Comparison of ENCODE assay signal across 7 mouse cellular contexts in the genomic region with DNA sequence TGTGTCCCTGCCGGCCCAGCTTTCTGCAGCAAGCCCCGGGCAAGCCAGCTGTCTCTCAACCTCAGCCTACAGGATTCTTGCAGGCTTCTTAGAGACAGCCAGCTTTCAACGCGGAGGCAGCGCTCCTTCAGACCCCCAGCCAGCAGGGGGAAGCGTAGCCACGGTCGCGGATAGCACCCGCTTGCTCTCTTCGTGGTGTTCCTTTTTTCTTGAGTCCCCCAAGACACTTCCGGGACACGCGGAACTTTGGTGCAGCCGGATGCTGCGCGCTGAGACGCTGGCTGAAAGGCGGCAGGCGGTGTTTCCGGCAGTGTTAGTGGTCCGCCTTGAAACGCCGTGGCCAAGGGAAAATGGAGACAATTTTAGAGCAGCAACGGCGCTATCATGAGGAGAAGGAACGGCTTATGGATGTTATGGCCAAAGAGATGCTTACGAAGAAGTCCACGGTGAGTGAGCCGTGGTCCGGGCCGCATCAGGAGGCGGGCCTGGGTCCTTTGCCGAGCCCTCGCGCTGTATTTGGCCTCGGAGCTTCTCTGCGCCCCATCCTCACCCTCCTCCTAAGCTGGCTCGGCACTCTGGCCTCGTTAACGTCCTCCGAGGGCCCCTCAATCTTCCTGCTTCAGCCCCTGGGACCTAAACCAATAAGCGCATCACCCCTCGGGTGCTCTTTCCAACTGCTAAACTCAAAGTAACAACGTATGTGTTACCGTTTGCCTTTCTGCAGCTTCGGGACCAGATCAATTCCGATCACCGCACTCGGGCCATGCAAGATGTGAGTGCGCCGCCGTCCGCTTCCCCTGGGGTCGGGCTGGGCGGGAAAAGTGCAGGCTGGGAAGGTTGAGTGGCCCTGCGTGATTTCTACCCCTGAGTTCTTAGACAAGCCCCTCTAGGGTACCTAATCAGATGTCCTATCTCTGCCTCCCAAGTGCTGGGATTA. TPM values are rescaled to one million over a fixed set of nuclear protein-coding genes. Genes with fewer than 3 reads are reported as not detected.
DNase-seq lines count a peak whose midpoint lies in the region; ATAC-seq lines count a peak whose summit lies in the region.

A gene (plus strand): TSS at position 232 of the 937 bp plus-strand sequence.

- WGBS in embryonic facial prominence, embryonic 10.5 days, result under 1% methylated on average over 57 of the region's 57 CpGs
- WGBS in limb, embryonic 10.5 days, result under 1% methylated on average over 57 of the region's 57 CpGs
- under 1% methylated on average over 57 of the region's 57 CpGs for WGBS in midbrain, embryonic 13.5 days

- no peaks in the 10 kb centered on the region for H3K9me3 ChIP-seq in embryonic facial prominence, embryonic 10.5 days
- H3K9me3 ChIP-seq in limb, embryonic 10.5 days (replicated peaks), result no peaks in the 10 kb centered on the region
- H3K9me3 ChIP-seq in midbrain, embryonic 13.5 days, result no peaks in the 10 kb centered on the region

- H3K27ac ChIP-seq in embryonic facial prominence, embryonic 10.5 days (replicated peaks), result peak within 1 kb of the TSS; percentile 88
- peak within 1 kb of the TSS; percentile 90 for H3K27ac ChIP-seq in limb, embryonic 10.5 days
- peak within 1 kb of the TSS; percentile 74 for H3K27ac ChIP-seq in midbrain, embryonic 13.5 days

- peak; percentile 95 for ATAC-seq in midbrain, embryonic 13.5 days

- 0 out of 2 replicates have a peak, but pooled peaks cover 1% of the 10 kb centered on the region for H3K27me3 ChIP-seq in embryonic facial prominence, embryonic 10.5 days (replicated peaks; ENCODE audit: low read depth, poor library complexity, severe bottlenecking)
- no peaks in the 10 kb centered on the region for H3K27me3 ChIP-seq in limb, embryonic 10.5 days (ENCODE audit: low read depth, poor library complexity, severe bottlenecking)
- peaks cover 10% of the 10 kb centered on the region for H3K27me3 ChIP-seq in midbrain, embryonic 13.5 days

- peak within 1 kb of the TSS; percentile 96 for H3K4me2 ChIP-seq in midbrain, embryonic 13.5 days (replicated peaks)

- peak within 1 kb of the TSS; percentile 93 for H3K9ac ChIP-seq in midbrain, embryonic 13.5 days (replicated peaks)

- peaks cover 25% of the 10 kb centered on the region for H3K4me1 ChIP-seq in embryonic facial prominence, embryonic 10.5 days
- peaks cover 28% of the 10 kb centered on the region for H3K4me1 ChIP-seq in limb, embryonic 10.5 days
- peaks cover 25% of the 10 kb centered on the region for H3K4me1 ChIP-seq in midbrain, embryonic 13.5 days (replicated peaks)

- DNase-seq in adrenal gland, postnatal 10 days, result peak; percentile 96
- peak; percentile 95 for DNase-seq in embryonic facial prominence, embryonic 10.5 days (ENCODE audit: low spot score)
- DNase-seq in gonadal fat pad, adult 2 months (ENCODE audit: low read depth), result no peak
- DNase-seq in kidney, adult 11 months, result peak; percentile 92
- peak; percentile 97 for DNase-seq in limb, embryonic 10.5 days (ENCODE audit: low spot score)
- DNase-seq in spleen, adult 12 weeks (ENCODE audit: low spot score), result peak; percentile 90

- H3K4me3 ChIP-seq in embryonic facial prominence, embryonic 10.5 days, result peak within 1 kb of the TSS; percentile 73
- H3K4me3 ChIP-seq in limb, embryonic 10.5 days, result peak within 1 kb of the TSS; percentile 77
- H3K4me3 ChIP-seq in midbrain, embryonic 13.5 days (replicated peaks), result peak within 1 kb of the TSS; percentile 99

- peaks cover 43% of the 10 kb centered on the region for H3K36me3 ChIP-seq in embryonic facial prominence, embryonic 10.5 days (replicated peaks)
- H3K36me3 ChIP-seq in limb, embryonic 10.5 days, result peaks cover 41% of the 10 kb centered on the region
- peaks cover 32% of the 10 kb centered on the region for H3K36me3 ChIP-seq in midbrain, embryonic 13.5 days

RNA-seq across cellular contexts. Expression of the gene that starts here (rescaled TPM):
- total RNA-seq in adrenal gland, postnatal 10 days (2021), result 10 to 100 TPM; 39.2 to 40.3 TPM
- 265 and 267 TPM in 2 replicates for polyA plus RNA-seq in embryonic facial prominence, embryonic 10.5 days (2016; fragmentation: Nextera tagmentation; extraction: Ambion mirVana)
- polyA plus RNA-seq in gonadal fat pad, adult 2 months (2012; rRNA removed), result 14.4 and 16.2 TPM in 2 replicates
- polyA plus RNA-seq in limb, embryonic 10.5 days (2016; fragmentation: Nextera tagmentation; extraction: Ambion mirVana), result 270 and 284 TPM in 2 replicates
- polyA plus RNA-seq in midbrain, embryonic 13.5 days (2015; fragmentation: Nextera tagmentation; extraction: Ambion mirVana), result 147 and 153 TPM in 2 replicates
